Mouse (Mus musculus): ENCODE data around the gene Emc4. TPM values are rescaled to one million over a fixed set of nuclear protein-coding genes. Genes with fewer than 3 reads are reported as not detected.

Gene Emc4
- polyA plus RNA-seq (2015; fragmentation: Nextera tagmentation; extraction: Ambion mirVana) = 44.8 and 54.7 TPM in 2 replicates

GRCm38 (mm10) chr2:112367726-112368673 lies at the start of gene Emc4:
Gene Emc4 (minus strand): TSS chr2:112368027.

GRCm38 (mm10) chr2:112378973-112379898 lies 11.4 kb upstream of the Emc4 start, which contains the start of gene Katnbl1:
Gene Katnbl1 (plus strand): TSS chr2:112379211.

Other genes starting within 250 kb of the Emc4 start
- gene Olfr1316, start 233.1 kb downstream of the Emc4 start, polyA plus RNA-seq (2015; fragmentation: Nextera tagmentation; extraction: Ambion mirVana) = not detected in 2 replicates
- gene Olfr1317, start 227.7 kb downstream of the Emc4 start, polyA plus RNA-seq (2015; fragmentation: Nextera tagmentation; extraction: Ambion mirVana) = not detected in 2 replicates
- gene Olfr1318, start 213.8 kb downstream of the Emc4 start, polyA plus RNA-seq (2015; fragmentation: Nextera tagmentation; extraction: Ambion mirVana) = 0.04 TPM in 1 of 2 replicates, not detected in the other
- gene Lpcat4, start 128.6 kb downstream of the Emc4 start, polyA plus RNA-seq (2015; fragmentation: Nextera tagmentation; extraction: Ambion mirVana) = 5.5 and 8.4 TPM in 2 replicates
- 0.04 TPM in 1 of 2 replicates, not detected in the other for gene Nutm1, start 108.7 kb downstream of the Emc4 start, polyA plus RNA-seq (2015; fragmentation: Nextera tagmentation; extraction: Ambion mirVana)
- gene Nop10, start 106.1 kb downstream of the Emc4 start, polyA plus RNA-seq (2015; fragmentation: Nextera tagmentation; extraction: Ambion mirVana) = 190 and 201 TPM in 2 replicates
- gene Slc12a6, start 102.2 kb downstream of the Emc4 start, polyA plus RNA-seq (2015; fragmentation: Nextera tagmentation; extraction: Ambion mirVana) = 10.8 and 14.1 TPM in 2 replicates
- gene Gm21985, start 101.7 kb downstream of the Emc4 start, polyA plus RNA-seq (2015; fragmentation: Nextera tagmentation; extraction: Ambion mirVana) = not detected in 2 replicates
- 18.3 and 19.0 TPM in 2 replicates for gene Katnbl1, start 11.2 kb upstream of the Emc4 start, polyA plus RNA-seq (2015; fragmentation: Nextera tagmentation; extraction: Ambion mirVana)
- gene Emc7, start 87.0 kb upstream of the Emc4 start, polyA plus RNA-seq (2015; fragmentation: Nextera tagmentation; extraction: Ambion mirVana) = 17.1 and 17.8 TPM in 2 replicates
- gene Chrm5, start 112.7 kb upstream of the Emc4 start, polyA plus RNA-seq (2015; fragmentation: Nextera tagmentation; extraction: Ambion mirVana) = not detected in 2 replicates
- 4.6 and 6.2 TPM in 2 replicates for gene Aven, start 124.9 kb upstream of the Emc4 start, polyA plus RNA-seq (2015; fragmentation: Nextera tagmentation; extraction: Ambion mirVana)